Mouse (Mus musculus): ENCODE results near the gene Rcbtb2.

DNA sequence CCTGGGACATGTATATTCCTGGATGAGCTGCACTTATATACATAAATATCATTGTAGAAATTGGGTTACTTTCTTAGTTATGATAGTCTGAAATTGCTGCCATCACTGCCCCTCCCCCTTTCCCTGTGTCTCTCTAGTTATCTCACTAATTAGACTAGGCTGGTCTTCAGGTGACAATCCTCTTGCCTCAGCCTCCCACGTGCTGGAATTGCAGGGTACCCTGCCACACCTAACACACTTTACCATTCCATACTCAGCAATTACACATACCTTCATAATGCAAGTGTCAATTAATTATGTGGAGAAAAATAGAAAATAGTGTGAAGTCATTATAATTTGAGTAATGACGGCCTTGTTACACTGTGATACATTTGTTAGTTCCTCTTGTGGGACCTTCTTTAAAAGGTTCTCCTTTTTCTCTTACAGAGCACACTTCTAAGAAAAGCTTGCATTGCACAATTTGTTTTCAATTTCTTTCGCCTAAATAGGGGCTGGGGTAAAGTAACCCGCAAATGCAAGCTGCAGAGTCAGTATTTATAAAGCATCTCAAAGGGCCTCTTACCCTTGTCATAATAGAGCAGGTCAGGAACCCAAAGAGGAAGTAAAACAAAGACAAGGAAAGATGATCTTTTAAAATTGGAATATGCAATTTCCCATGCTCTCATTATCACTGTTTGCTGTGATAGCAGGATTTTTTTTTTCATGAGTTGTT lies 470 bp upstream of the Rcbtb2 start:
- TF ChIP-seq POLR2A (IDR thresholded peaks at IDR 0.05; ENCODE audit: low read depth, low read length): no peak
- TF ChIP-seq CTCF (IDR thresholded peaks at IDR 0.05; ENCODE audit: borderline replicate concordance, insufficient read depth, low read length): no peak

Data from embryonic fibroblast, embryonic 13.5 days (primary cell).